Mouse (Mus musculus): ENCODE results near the gene Mrps6.

GRCm38 (mm10) chr16:92070338-92070737 is 12.3 kb downstream of the Mrps6 start:
- no peak for TF ChIP-seq POLR2A (IDR thresholded peaks at IDR 0.05; ENCODE audit: low read depth, low read length)
- TF ChIP-seq CTCF (IDR thresholded peaks at IDR 0.05; ENCODE audit: borderline replicate concordance, insufficient read depth, low read length), result no peak

Data from embryonic fibroblast, embryonic 13.5 days (primary cell).